Mouse (Mus musculus): ENCODE measurements around the gene Mettl27.

GRCm38 (mm10) chr5:134887447-134888335 is 44.5 kb upstream of the Mettl27 start:
- TF ChIP-seq CTCF (IDR thresholded peaks at IDR 0.05), result peak; percentile 31
- peak; percentile 89 for TF ChIP-seq EP300 (IDR thresholded peaks at IDR 0.05)

Measured in lung, postnatal 0 days (tissue).